Mouse (Mus musculus) heart, adult 2 months (tissue): ENCODE data around the gene Fdx1l.

Experiments used
- CTCF ChIP-seq: fragments of 200-600 bp; IDR thresholded peaks from 2 replicates; pipeline ENCODE4 v1.8.1; 2022; ENCODE audit warnings: antibody characterized with exemption, mild to moderate bottlenecking, moderate library complexity
- EP300 ChIP-seq: fragments of 200-500 bp; IDR thresholded peaks from 2 replicates; pipeline ENCODE4 v1.6.1; 2011; ENCODE audit warnings: low read depth, low read length, control low read depth; ENCODE audit not compliant: insufficient read depth
- POLR2A ChIP-seq: fragments of 200-500 bp; IDR thresholded peaks from 2 replicates; pipeline ENCODE4 v1.6.1; 2011; ENCODE audit warnings: mild to moderate bottlenecking, low read depth, low read length, control low read depth; ENCODE audit not compliant: insufficient read depth

DNA sequence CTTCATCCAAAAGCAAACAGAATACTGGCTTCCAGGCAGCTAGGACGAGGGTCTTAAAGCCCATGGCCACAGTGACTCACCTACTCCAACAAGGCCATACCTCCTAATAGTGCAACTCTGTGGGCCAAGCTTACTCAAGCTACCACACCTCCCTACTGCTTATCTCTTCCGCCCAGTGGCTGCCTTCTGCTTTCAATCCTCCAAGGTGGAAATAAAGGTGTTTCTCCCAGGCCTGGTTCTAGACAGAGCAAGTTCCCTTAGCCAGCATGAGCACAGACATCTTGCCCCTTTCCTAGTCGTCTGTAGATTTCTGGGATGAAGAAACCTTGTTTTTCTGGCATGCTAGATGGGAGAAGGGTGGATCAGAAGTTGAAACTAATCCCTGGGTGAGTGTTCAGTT, 33.6 kb downstream of the Fdx1l start:
- TF ChIP-seq CTCF (no peak), POLR2A (no peak), EP300 (no peak)
